Mouse (Mus musculus) limb, embryonic 11.5 days (tissue): ENCODE data around the gene Ano8. TPM values are rescaled to one million over a fixed set of nuclear protein-coding genes. Genes with fewer than 3 reads are reported as not detected.

Source experiments
- polyA plus RNA-seq: library from polyadenylated mRNA; unstranded; fragments of >200 nt; fragmentation: Nextera tagmentation; extraction: Ambion mirVana; gene quantifications from 2 replicates; pipeline ENCODE4 v1.2.1, GENCODE M21; 2014

Gene Ano8
- polyA plus RNA-seq, 1 experiment from 2014 or later: 3.0 TPM

Other genes starting within 250 kb of the Ano8 start
- gene Myo9b, start 213.2 kb downstream of the Ano8 start, polyA plus RNA-seq: 23.0 and 25.3 TPM in 2 replicates
- gene Haus8, start 213.0 kb downstream of the Ano8 start, polyA plus RNA-seq: 66.8 and 70.3 TPM in 2 replicates
- gene Use1, start 119.1 kb downstream of the Ano8 start, polyA plus RNA-seq: 92.1 and 95.3 TPM in 2 replicates
- gene Ocel1, start 114.7 kb downstream of the Ano8 start, polyA plus RNA-seq: 2.7 and 3.1 TPM in 2 replicates
- gene Nr2f6, start 104.0 kb downstream of the Ano8 start, polyA plus RNA-seq: 68.9 and 78.6 TPM in 2 replicates
- gene Ushbp1, start 90.2 kb downstream of the Ano8 start, polyA plus RNA-seq: 3.4 and 4.1 TPM in 2 replicates
- gene Babam1, start 89.1 kb downstream of the Ano8 start, polyA plus RNA-seq: 109 and 119 TPM in 2 replicates
- gene Ankle1, start 80.0 kb downstream of the Ano8 start, polyA plus RNA-seq: 21.5 and 23.9 TPM in 2 replicates
- 38.7 and 43.4 TPM in 2 replicates for gene Abhd8, start 22.3 kb downstream of the Ano8 start, polyA plus RNA-seq
- gene Mrpl34, start 21.0 kb downstream of the Ano8 start, polyA plus RNA-seq: 216 and 231 TPM in 2 replicates
- gene Dda1, start 16.8 kb downstream of the Ano8 start, polyA plus RNA-seq: 115 TPM in 2 replicates
- 8.3 and 8.7 TPM in 2 replicates for gene Gtpbp3, start 2.1 kb upstream of the Ano8 start, polyA plus RNA-seq
- gene Plvap, start 25.8 kb upstream of the Ano8 start, polyA plus RNA-seq: 57.9 and 58.2 TPM in 2 replicates
- gene Ccdc194, start 39.7 kb upstream of the Ano8 start, polyA plus RNA-seq: 0.30 and 0.71 TPM in 2 replicates
- 1.7 and 1.8 TPM in 2 replicates for gene Bst2, start 51.5 kb upstream of the Ano8 start, polyA plus RNA-seq
- 66.5 and 74.2 TPM in 2 replicates for gene Mvb12a, start 57.0 kb upstream of the Ano8 start, polyA plus RNA-seq
- gene Tmem221, start 72.9 kb upstream of the Ano8 start, polyA plus RNA-seq: 0.27 TPM in 1 of 2 replicates, not detected in the other
- not detected in 2 replicates for gene Nxnl1, start 80.6 kb upstream of the Ano8 start, polyA plus RNA-seq
- 16.7 and 18.0 TPM in 2 replicates for gene Slc27a1, start 82.9 kb upstream of the Ano8 start, polyA plus RNA-seq
- 230 and 239 TPM in 2 replicates for gene Pgls, start 106.2 kb upstream of the Ano8 start, polyA plus RNA-seq
- gene Fam129c, start 111.7 kb upstream of the Ano8 start, polyA plus RNA-seq: 2.7 and 3.8 TPM in 2 replicates
- 46.6 and 49.8 TPM in 2 replicates for gene Colgalt1, start 125.0 kb upstream of the Ano8 start, polyA plus RNA-seq
- 0.50 and 0.59 TPM in 2 replicates for gene Unc13a, start 185.8 kb upstream of the Ano8 start, polyA plus RNA-seq
- 1.4 and 2.5 TPM in 2 replicates for gene Jak3, start 190.3 kb upstream of the Ano8 start, polyA plus RNA-seq
- not detected in 2 replicates for gene Insl3, start 203.3 kb upstream of the Ano8 start, polyA plus RNA-seq
- 0.35 and 0.61 TPM in 2 replicates for gene B3gnt3, start 215.8 kb upstream of the Ano8 start, polyA plus RNA-seq
- gene Fcho1, start 239.8 kb upstream of the Ano8 start, polyA plus RNA-seq: 2.7 and 3.4 TPM in 2 replicates